Mouse (Mus musculus): ENCODE results near the gene Thap11. TPM values are rescaled to one million over a fixed set of nuclear protein-coding genes. Genes with fewer than 3 reads are reported as not detected.
A peak's percentile ranks its signal among the peaks of the same experiment; 100 is the strongest.

Gene Thap11
- polyA plus RNA-seq, 1 experiment from 2014 or later, result 36.8 TPM

GRCm38 (mm10) chr8:105858495-105858894 is 3.6 kb downstream of the Thap11 start:
- TF ChIP-seq CTCF (IDR thresholded peaks at IDR 0.05; ENCODE audit: low read depth), result no peak
- TF ChIP-seq EP300 (optimal IDR thresholded peaks at IDR 0.05), result no peak
- H3K27me3 ChIP-seq (ENCODE audit: control insufficient read depth, insufficient read depth, low read length), result no peaks in the 10 kb centered on the region
- no peak overlapping the region for H3K4me3 ChIP-seq (ENCODE audit: low read depth, low read length)
- H3K9me3 ChIP-seq (ENCODE audit: control insufficient read depth, low read length), result no peaks in the 10 kb centered on the region
- H3K9ac ChIP-seq (ENCODE audit: low read length), result no peak overlapping the region
- peaks cover 11% of the 10 kb centered on the region; the same call in 1 of the 2 replicates for H3K4me1 ChIP-seq (replicated peaks; ENCODE audit: control insufficient read depth, insufficient read depth)
- no peak for ATAC-seq (ENCODE audit: low FRiP score, low TSS enrichment)
- 83% methylated on average over 5 of the region's 5 CpGs for WGBS
- no peaks in the 10 kb centered on the region; the same call in 1 of the 2 replicates for H3K36me3 ChIP-seq (ENCODE audit: control insufficient read depth, insufficient read depth, low read length)
- no peak overlapping the region for H3K4me2 ChIP-seq (replicated peaks; ENCODE audit: low read depth)
- no peak for DNase-seq (ENCODE audit: low spot score)
- no peak overlapping the region for H3K27ac ChIP-seq (replicated peaks)

GRCm38 (mm10) chr8:105859314-105859713 is 4.4 kb downstream of the Thap11 start:
- Histone ChIP-seq H3K9ac (ENCODE audit: low read length) (no peak overlapping the region; the same call in 1 of the 2 replicates), H3K4me2 (replicated peaks; ENCODE audit: low read depth) (no peak overlapping the region; the same call in 1 of the 2 replicates)
- WGBS, result 44% methylated on average over 5 of the region's 5 CpGs

GRCm38 (mm10) chr8:105860143-105860981 is 5.4 kb downstream of the Thap11 start, which contains the start of gene Nutf2:
Nutf2 (plus strand) TSS chr8:105860580.
- TF ChIP-seq EP300 (optimal IDR thresholded peaks at IDR 0.05) (no peak), CTCF (IDR thresholded peaks at IDR 0.05; ENCODE audit: low read depth) (no peak)
- Histone ChIP-seq H3K4me3 (ENCODE audit: low read depth, low read length) (peak within 1 kb of the TSS; percentile 91), H3K9me3 (ENCODE audit: control insufficient read depth, low read length) (no peaks in the 10 kb centered on the region), H3K4me1 (replicated peaks; ENCODE audit: control insufficient read depth, insufficient read depth) (peaks cover 11% of the 10 kb centered on the region; the same call in 1 of the 2 replicates), H3K4me2 (replicated peaks; ENCODE audit: low read depth) (peak within 1 kb of the TSS; percentile 90), H3K27me3 (ENCODE audit: control insufficient read depth, insufficient read depth, low read length) (no peaks in the 10 kb centered on the region), H3K9ac (ENCODE audit: low read length) (peak within 1 kb of the TSS; percentile 94), H3K27ac (replicated peaks) (peak within 1 kb of the TSS; percentile 91), H3K36me3 (ENCODE audit: control insufficient read depth, insufficient read depth, low read length) (no peaks in the 10 kb centered on the region; the same call in 1 of the 2 replicates)
- DNase-seq (ENCODE audit: low spot score) (peak; percentile 96), ATAC-seq (ENCODE audit: low FRiP score, low TSS enrichment) (peak; percentile 98)
- WGBS, result under 1% methylated on average over 59 of the region's 59 CpGs

More at GRCm38 (mm10) chr8:105859314-105859713, 4.4 kb downstream of the Thap11 start:
- Histone ChIP-seq H3K4me1 (replicated peaks; ENCODE audit: control insufficient read depth, insufficient read depth) (peaks cover 11% of the 10 kb centered on the region; the same call in 1 of the 2 replicates), H3K27me3 (ENCODE audit: control insufficient read depth, insufficient read depth, low read length) (no peaks in the 10 kb centered on the region), H3K4me3 (ENCODE audit: low read depth, low read length) (no peak overlapping the region), H3K36me3 (ENCODE audit: control insufficient read depth, insufficient read depth, low read length) (no peaks in the 10 kb centered on the region; the same call in 1 of the 2 replicates), H3K27ac (replicated peaks) (peak overlapping the region; percentile 91), H3K9me3 (ENCODE audit: control insufficient read depth, low read length) (no peaks in the 10 kb centered on the region)
- ATAC-seq (ENCODE audit: low FRiP score, low TSS enrichment) (no peak), DNase-seq (ENCODE audit: low spot score) (no peak)
- TF ChIP-seq EP300 (optimal IDR thresholded peaks at IDR 0.05) (no peak), CTCF (IDR thresholded peaks at IDR 0.05; ENCODE audit: low read depth) (no peak)

- no peak for DNase-seq (ENCODE audit: low spot score)
- no peak for ATAC-seq (ENCODE audit: low FRiP score, low TSS enrichment)
- H3K27ac ChIP-seq (replicated peaks), result 0 out of 2 replicates have a peak overlapping the region, but pooled peaks have one; percentile 91
- H3K4me3 ChIP-seq (ENCODE audit: low read depth, low read length), result peak overlapping the region; percentile 91
- TF ChIP-seq CTCF (IDR thresholded peaks at IDR 0.05; ENCODE audit: low read depth), result peak; percentile 56
- TF ChIP-seq EP300 (optimal IDR thresholded peaks at IDR 0.05), result no peak
- H3K36me3 ChIP-seq (ENCODE audit: control insufficient read depth, insufficient read depth, low read length), result no peaks in the 10 kb centered on the region; the same call in 1 of the 2 replicates
- peaks cover 9% of the 10 kb centered on the region; the same call in 1 of the 2 replicates for H3K4me1 ChIP-seq (replicated peaks; ENCODE audit: control insufficient read depth, insufficient read depth)
- H3K9ac ChIP-seq (ENCODE audit: low read length), result peak overlapping the region; percentile 94; the same call in 1 of the 2 replicates
- H3K27me3 ChIP-seq (ENCODE audit: control insufficient read depth, insufficient read depth, low read length), result no peaks in the 10 kb centered on the region
- 14% methylated on average over 1 of the region's 1 CpGs for WGBS
- peak overlapping the region; percentile 90 for H3K4me2 ChIP-seq (replicated peaks; ENCODE audit: low read depth)
- H3K9me3 ChIP-seq (ENCODE audit: control insufficient read depth, low read length), result no peaks in the 10 kb centered on the region
Observed at GRCm38 (mm10) chr8:105861951-105862350, 7.0 kb downstream of the Thap11 start.

- DNase-seq (ENCODE audit: low spot score) (no peak), ATAC-seq (ENCODE audit: low FRiP score, low TSS enrichment) (no peak)
- H3K4me3 ChIP-seq (ENCODE audit: low read depth, low read length), result no peak overlapping the region
- H3K4me1 ChIP-seq (replicated peaks; ENCODE audit: control insufficient read depth, insufficient read depth), result peaks cover 7% of the 10 kb centered on the region; the same call in 1 of the 2 replicates
- TF ChIP-seq EP300 (optimal IDR thresholded peaks at IDR 0.05), result no peak
- peak; percentile 63 for TF ChIP-seq CTCF (IDR thresholded peaks at IDR 0.05; ENCODE audit: low read depth)
- 80% methylated on average over 6 of the region's 6 CpGs for WGBS
- no peaks in the 10 kb centered on the region for H3K9me3 ChIP-seq (ENCODE audit: control insufficient read depth, low read length)
- H3K4me2 ChIP-seq (replicated peaks; ENCODE audit: low read depth), result no peak overlapping the region
- no peak overlapping the region for H3K9ac ChIP-seq (ENCODE audit: low read length)
- H3K27ac ChIP-seq (replicated peaks), result no peak overlapping the region
- no peaks in the 10 kb centered on the region for H3K27me3 ChIP-seq (ENCODE audit: control insufficient read depth, insufficient read depth, low read length)
- peaks cover 5% of the 10 kb centered on the region for H3K36me3 ChIP-seq (ENCODE audit: control insufficient read depth, insufficient read depth, low read length)
Observed at GRCm38 (mm10) chr8:105866364-105867029, 11.6 kb downstream of the Thap11 start.
